Mouse (Mus musculus) forebrain, embryonic 14.5 days (tissue): ENCODE data around the gene Cited4. TPM values are rescaled to one million over a fixed set of nuclear protein-coding genes. Genes with fewer than 3 reads are reported as not detected.

ENCODE experiments used
- ATAC-seq: fragments of 200-750 bp; cut with Nextera tagmentation; 2 replicates; pipeline ENCODE4 v1.8.0; 2017; ENCODE audit warnings: mild to moderate bottlenecking, moderate library complexity
- DNase-seq: peaks from one replicate; pipeline ENCODE4 v3.0.0-alpha.2; 2015; ENCODE audit warnings: low spot score
- H3K27ac ChIP-seq: fragments of 300-500 bp; sonication (generic); 2 replicates; pipeline ENCODE4 v1.5.1; 2014; ENCODE audit warnings: low read depth, mild to moderate bottlenecking, control low read depth, low read length, moderate library complexity
- H3K27me3 ChIP-seq: fragments of 300-500 bp; sonication (generic); replicated peaks from 2 replicates; pipeline ENCODE4 v1.6.1; 2014; ENCODE audit warnings: low read length, control low read depth, mixed read lengths; ENCODE audit not compliant: control insufficient read depth, insufficient read depth
- H3K36me3 ChIP-seq: fragments of 300-500 bp; sonication (generic); 2 replicates; pipeline ENCODE4 v1.6.1; 2014; ENCODE audit warnings: low read length, control low read depth; ENCODE audit not compliant: control insufficient read depth, insufficient read depth
- H3K4me1 ChIP-seq: fragments of 300-500 bp; sonication (generic); 2 replicates; pipeline ENCODE4 v1.6.1; 2014; ENCODE audit warnings: antibody characterized with exemption, low read length, control low read depth; ENCODE audit not compliant: control insufficient read depth, insufficient read depth
- H3K4me2 ChIP-seq: fragments of 300-500 bp; sonication (generic); 2 replicates; pipeline ENCODE4 v1.6.1; 2014; ENCODE audit warnings: mild to moderate bottlenecking, control low read depth, low read length
- H3K4me3 ChIP-seq: fragments of 300-500 bp; sonication (generic); 2 replicates; pipeline ENCODE4 v1.5.1; 2014; ENCODE audit warnings: low read depth, low read length, control low read depth
- H3K9ac ChIP-seq: fragments of 300-500 bp; sonication (generic); 2 replicates; pipeline ENCODE4 v1.6.1; 2014; ENCODE audit warnings: mild to moderate bottlenecking, low read length, control low read depth, moderate library complexity
- H3K9me3 ChIP-seq: fragments of 300-500 bp; sonication (generic); replicated peaks from 2 replicates; pipeline ENCODE4 v1.6.1; 2016; ENCODE audit warnings: low read length, control low read depth, mixed read lengths; ENCODE audit not compliant: control insufficient read depth
- WGBS: fragments of 180-500 bp; shearing (Covaris S2); extraction: QIAGEN DNeasy Blood & Tissue Kit; methylation state at CpG from one replicate; pipeline ENCODE4 v1.1.7; 2014; 5-methylcytosine and 5-hydroxymethylcytosine counted together
- polyA plus RNA-seq: library from polyadenylated mRNA; unstranded; fragments of >200 nt; fragmentation: Nextera tagmentation; extraction: Ambion mirVana; gene quantifications from 2 replicates; pipeline ENCODE4 v1.2.1, GENCODE M21; 2014

Cited4 gene
- polyA plus RNA-seq: 0.17 and 0.23 TPM in 2 replicates

DNA sequence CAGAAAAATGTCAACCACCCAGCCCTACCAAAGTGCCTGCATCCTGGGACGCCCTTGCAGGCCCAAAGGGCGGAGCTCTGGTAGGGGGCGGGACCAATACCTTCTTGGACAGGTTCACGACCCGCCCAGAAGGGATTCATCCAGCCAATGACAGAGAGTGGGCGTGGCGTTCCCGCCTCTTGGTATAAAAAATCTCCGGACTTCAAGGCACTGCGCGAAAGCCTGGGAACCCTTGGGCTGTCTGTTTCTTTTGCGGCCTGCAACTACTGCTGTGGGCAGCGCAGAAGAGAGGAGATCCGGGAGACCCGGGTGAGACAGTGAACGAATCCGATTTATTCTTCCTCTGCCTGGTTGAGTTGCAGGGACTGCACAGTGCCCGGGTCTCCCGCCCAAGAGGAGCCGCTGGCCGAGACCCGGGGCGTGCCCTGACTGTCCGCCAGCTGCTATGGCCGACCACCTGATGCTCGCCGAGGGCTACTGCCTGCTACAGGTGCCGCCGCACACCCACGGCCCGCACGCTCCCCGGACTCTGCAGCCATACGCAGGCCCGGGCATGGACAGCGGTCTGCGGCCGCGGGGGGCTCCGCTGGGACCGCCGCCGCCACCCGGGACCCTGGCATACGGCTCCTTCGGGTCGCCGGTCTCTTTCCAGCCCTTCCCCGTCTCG, at the start of gene Cited4:
TSS of gene Cited4 (plus strand) at position 215 of the 667 bp plus-strand sequence.
- H3K27ac ChIP-seq: no peak within 1 kb of the TSS
- DNase-seq (peak; percentile 90), ATAC-seq (peak; percentile 90)
- H3K36me3 ChIP-seq: no peaks in the 10 kb centered on the region
- WGBS: under 1% methylated on average over 44 of the region's 50 CpGs
- H3K27me3 ChIP-seq: peaks cover 14% of the 10 kb centered on the region
- no peaks in the 10 kb centered on the region for H3K9me3 ChIP-seq
- peak within 1 kb of the TSS; percentile 61 for H3K9ac ChIP-seq
- H3K4me1 ChIP-seq: no peaks in the 10 kb centered on the region
- H3K4me3 ChIP-seq: peak within 1 kb of the TSS; percentile 45
- H3K4me2 ChIP-seq: peak within 1 kb of the TSS; percentile 97

DNA sequence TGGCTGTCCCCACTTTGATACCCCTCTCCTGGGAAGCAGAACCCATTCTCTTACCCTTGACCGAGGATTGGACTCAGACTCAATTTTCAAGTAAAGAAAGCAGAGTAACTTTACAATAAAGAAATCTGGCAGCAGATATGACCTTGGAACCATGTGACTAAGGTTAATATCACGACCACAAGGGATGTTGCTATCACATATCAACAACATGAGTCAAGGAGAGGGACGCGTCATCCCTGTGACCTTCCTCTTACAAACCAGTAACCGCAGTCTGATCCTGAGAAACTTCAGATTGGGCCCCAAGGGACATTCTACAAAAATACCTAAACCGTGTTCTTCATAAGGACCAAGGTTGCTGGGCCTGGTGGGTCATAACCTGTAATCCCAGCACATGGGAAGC, 38.6 kb upstream of the Cited4 start:
- H3K9me3 ChIP-seq: no peaks in the 10 kb centered on the region
- no peak overlapping the region for H3K4me2 ChIP-seq
- no peaks in the 10 kb centered on the region for H3K36me3 ChIP-seq
- DNase-seq: no peak
- no peak for ATAC-seq
- no peaks in the 10 kb centered on the region for H3K4me1 ChIP-seq
- H3K4me3 ChIP-seq: no peak overlapping the region
- WGBS: 91% methylated on average over 6 of the region's 6 CpGs
- H3K27ac ChIP-seq: no peak overlapping the region
- H3K9ac ChIP-seq: no peak overlapping the region
- no peaks in the 10 kb centered on the region for H3K27me3 ChIP-seq

DNA sequence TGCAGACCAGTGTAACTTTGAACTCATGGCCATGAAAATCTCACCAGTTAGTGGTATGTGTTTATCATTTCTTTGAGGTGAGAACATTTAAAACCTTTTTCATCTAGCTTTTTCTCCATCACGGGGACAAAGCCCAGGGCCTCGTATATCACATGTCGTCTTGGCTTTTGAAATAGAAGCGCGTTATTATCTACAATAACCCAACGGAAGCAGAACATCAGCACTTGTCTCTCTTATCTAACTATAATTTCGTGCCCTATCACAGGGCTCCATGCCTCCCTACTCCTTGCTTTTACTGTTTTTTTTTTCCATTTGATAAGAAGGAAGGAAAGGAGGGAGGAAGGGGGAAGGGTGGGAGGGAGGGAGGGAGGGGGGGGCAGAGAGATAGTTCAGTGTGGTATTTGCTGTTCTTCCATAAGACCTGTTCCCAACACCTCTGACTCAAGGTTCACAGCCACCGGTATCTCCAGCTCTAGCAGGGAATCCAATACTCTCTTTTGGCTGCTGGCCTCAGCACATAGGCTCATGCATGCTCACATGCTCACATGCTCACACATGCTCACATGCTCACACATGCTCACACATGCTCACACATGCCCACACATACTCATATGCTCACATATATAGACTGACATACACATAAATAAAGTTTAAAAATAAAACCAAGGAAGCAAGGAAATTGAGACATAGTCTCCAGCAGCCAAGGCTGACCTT, 36.0 kb upstream of the Cited4 start:
- ATAC-seq (no peak), DNase-seq (no peak)
- H3K27ac ChIP-seq: no peak overlapping the region
- no peaks in the 10 kb centered on the region for H3K4me1 ChIP-seq
- no peaks in the 10 kb centered on the region for H3K27me3 ChIP-seq
- no peak overlapping the region for H3K9ac ChIP-seq
- H3K9me3 ChIP-seq: no peaks in the 10 kb centered on the region
- 84% methylated on average over 8 of the region's 8 CpGs for WGBS
- no peak overlapping the region for H3K4me2 ChIP-seq
- no peak overlapping the region for H3K4me3 ChIP-seq
- H3K36me3 ChIP-seq: no peaks in the 10 kb centered on the region

DNA sequence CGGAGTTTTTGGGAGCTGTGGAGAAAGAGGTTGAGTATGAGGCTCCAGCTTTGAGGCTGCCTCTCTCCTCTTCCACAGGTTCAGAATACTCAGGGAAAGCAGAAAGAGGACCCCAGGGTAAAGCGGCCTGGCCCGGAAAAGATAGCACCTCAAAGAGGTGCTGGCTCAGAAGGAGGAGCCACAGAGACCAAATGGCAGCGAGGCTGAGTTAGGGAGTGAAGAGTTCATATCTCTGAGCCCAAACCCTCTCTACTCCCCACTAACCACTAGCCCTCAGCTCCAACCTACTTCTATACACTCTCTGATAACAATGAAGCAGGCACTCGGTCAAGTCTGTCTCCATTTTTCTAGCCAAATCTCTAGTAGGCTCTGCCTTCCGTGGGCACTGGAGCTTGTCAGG, 34.5 kb upstream of the Cited4 start:
- WGBS: 69% methylated on average over 6 of the region's 6 CpGs
- Histone ChIP-seq H3K27ac (no peak overlapping the region), H3K4me1 (no peaks in the 10 kb centered on the region), H3K36me3 (no peaks in the 10 kb centered on the region), H3K9me3 (no peaks in the 10 kb centered on the region), H3K9ac (no peak overlapping the region), H3K4me2 (no peak overlapping the region), H3K27me3 (no peaks in the 10 kb centered on the region), H3K4me3 (no peak overlapping the region)
- DNase-seq (no peak), ATAC-seq (no peak)

DNA sequence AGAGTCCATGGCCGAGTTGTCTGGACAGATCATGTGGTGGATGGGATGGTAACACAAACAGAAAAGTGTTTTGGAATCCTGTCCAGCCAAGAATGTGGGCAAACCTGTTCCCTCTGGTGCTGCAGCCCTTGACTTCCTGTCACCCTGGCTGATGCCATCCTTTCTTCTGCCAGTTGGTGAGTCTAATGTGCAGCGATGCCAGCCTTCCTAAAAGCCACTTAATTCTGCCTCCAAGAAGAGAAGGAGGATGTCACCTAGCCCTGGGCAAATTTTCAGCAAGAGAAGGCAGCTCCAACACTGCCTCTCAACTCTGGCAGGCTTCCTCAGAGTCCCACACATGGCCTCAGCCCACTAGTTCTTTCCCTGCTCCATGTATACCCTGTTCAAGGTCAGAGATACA, 31.0 kb upstream of the Cited4 start:
- Histone ChIP-seq H3K4me3 (no peak overlapping the region), H3K9me3 (no peaks in the 10 kb centered on the region), H3K27me3 (no peaks in the 10 kb centered on the region), H3K36me3 (no peaks in the 10 kb centered on the region), H3K27ac (no peak overlapping the region), H3K4me2 (no peak overlapping the region), H3K9ac (no peak overlapping the region), H3K4me1 (no peaks in the 10 kb centered on the region)
- ATAC-seq: no peak
- WGBS: 87% methylated on average over 2 of the region's 2 CpGs
- DNase-seq: no peak

DNA sequence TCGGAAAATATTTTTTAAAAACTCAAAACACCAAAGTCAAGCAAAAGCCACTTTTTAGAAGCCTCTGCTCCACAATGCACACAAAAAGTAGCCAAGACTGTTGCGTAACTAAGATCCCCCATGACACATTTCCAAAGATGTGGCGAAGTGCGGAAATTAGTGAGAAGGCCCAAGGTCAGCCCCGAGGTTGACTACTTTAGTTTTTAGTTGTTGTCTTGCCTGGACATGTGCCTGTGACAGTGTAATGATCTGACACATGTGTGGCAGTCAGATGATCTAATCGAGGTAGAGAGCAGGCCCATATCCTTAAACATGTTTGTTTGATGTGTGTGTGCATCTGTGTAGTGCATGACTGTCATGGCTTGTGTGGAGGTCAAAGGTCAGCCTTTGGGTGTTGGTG, 24.4 kb upstream of the Cited4 start:
- Histone ChIP-seq H3K4me2 (no peak overlapping the region), H3K27me3 (no peaks in the 10 kb centered on the region), H3K4me3 (no peak overlapping the region), H3K27ac (no peak overlapping the region), H3K9me3 (no peaks in the 10 kb centered on the region), H3K4me1 (no peaks in the 10 kb centered on the region), H3K9ac (no peak overlapping the region), H3K36me3 (no peaks in the 10 kb centered on the region)
- ATAC-seq (no peak), DNase-seq (no peak)
- 93% methylated on average over 6 of the region's 6 CpGs for WGBS

DNA sequence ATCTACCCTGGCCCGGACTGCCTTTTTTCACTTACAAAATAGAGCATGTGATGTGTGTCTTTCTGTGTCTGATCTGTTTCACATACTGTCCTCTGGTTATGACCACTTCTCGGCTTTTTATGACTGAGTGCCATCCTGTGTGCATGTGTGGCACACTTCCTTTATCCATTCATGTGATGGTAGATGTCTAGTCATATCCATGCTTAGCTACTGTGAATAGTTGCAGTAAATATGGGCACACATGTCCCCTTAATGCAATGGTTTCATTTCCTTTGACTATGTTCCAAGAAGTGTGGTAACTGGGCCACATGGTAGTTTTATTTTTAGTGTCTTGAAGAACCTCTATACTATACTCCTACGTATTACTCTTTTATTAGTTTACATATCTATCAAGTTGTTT, 22.5 kb upstream of the Cited4 start:
- Histone ChIP-seq H3K4me2 (no peak overlapping the region), H3K36me3 (no peaks in the 10 kb centered on the region), H3K9ac (no peak overlapping the region), H3K4me1 (no peaks in the 10 kb centered on the region), H3K27ac (no peak overlapping the region), H3K27me3 (peaks cover under 1% of the 10 kb centered on the region; the same call in 1 of the 2 replicates), H3K9me3 (no peaks in the 10 kb centered on the region), H3K4me3 (no peak overlapping the region)
- DNase-seq: no peak
- WGBS: 85% methylated on average over 3 of the region's 3 CpGs
- no peak for ATAC-seq

DNA sequence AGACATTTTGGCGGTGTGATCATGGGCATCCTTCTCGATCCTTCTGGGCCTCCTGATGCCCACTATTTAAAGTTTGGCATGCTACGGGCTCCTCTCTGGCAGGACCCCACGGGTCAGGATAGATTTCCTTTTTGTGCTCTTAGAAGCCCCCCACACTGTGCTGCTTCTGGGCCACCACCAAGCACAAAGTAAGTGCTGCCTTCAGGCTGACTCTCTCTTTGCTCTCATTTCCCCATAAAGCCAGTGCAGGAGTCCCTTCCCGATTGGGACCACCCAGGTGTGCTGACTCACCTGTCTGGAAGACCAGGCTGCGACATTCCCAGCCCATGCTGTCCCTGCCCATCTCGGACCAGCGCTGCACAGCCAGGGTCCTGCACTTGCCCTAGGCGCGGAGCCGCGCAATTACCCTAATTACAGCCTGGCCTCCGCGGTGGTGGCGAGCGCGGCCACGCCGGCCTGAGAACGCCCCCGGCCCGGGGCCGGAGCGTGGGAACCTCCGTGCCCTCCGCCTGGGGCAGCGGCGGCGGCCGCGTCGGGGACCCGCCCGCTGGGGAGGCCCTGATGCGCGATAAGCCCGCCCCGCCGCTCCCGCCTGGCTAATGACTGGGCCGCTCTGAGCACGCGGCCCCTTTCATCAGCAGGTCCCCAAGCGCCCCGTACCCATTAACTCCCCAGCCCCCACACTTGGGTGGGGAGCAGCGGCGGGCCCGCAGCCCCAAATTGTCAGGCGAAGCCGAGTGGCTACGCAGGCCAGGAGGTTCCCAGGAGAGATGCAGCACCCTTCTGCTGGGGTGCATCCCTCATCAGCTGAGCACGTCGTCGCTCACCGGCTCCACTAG, 16.8 kb upstream of the Cited4 start:
- DNase-seq (peak; percentile 63), ATAC-seq (peak; percentile 89)
- Histone ChIP-seq H3K9ac (peak overlapping the region; percentile 71), H3K27ac (no peak overlapping the region), H3K9me3 (no peaks in the 10 kb centered on the region), H3K36me3 (no peaks in the 10 kb centered on the region), H3K4me3 (peak overlapping the region; percentile 49), H3K4me2 (peak overlapping the region; percentile 95), H3K27me3 (peaks cover 13% of the 10 kb centered on the region; the same call in 1 of the 2 replicates), H3K4me1 (peaks cover 6% of the 10 kb centered on the region)
- WGBS: 3% methylated on average over 55 of the region's 55 CpGs
